Comparison of ENCODE assay signal across 9 mouse cellular contexts in genomic region chr4:124102684-124103083, GRCm38 (mm10).
DNase-seq lines count a peak whose midpoint lies in the region; ATAC-seq and TF ChIP-seq lines count a peak whose summit lies in the region.
"Had no signal": no experiment of that assay in that cellular context is flagged by ENCODE, and none has a peak within 500 bp of the region (broad histone marks: within the 10 kb centered on the region; RNA-seq: fewer than 3 reads in every experiment).

No protein-coding gene starts in this region.

- H3K27ac ChIP-seq in hindbrain, embryonic 11.5 days (ENCODE audit: low read depth, low read length), result no peak overlapping the region
- H3K27ac ChIP-seq in hindbrain, embryonic 12.5 days, result no peak overlapping the region
- H3K27ac ChIP-seq in MEL (ENCODE audit: control insufficient read depth, low read depth, low read length), result no peak overlapping the region
- no peak overlapping the region for H3K27ac ChIP-seq in hindbrain, embryonic 16.5 days (ENCODE audit: low read depth, low read length)
- H3K27ac ChIP-seq: hindbrain, embryonic 15.5 days had no signal

- 32% methylated on average over 2 of the region's 2 CpGs for WGBS in hindbrain, embryonic 11.5 days
- 40% methylated on average over 2 of the region's 2 CpGs for WGBS in hindbrain, embryonic 12.5 days
- WGBS in hindbrain, embryonic 16.5 days, result 50% methylated on average over 2 of the region's 2 CpGs

- ATAC-seq in hindbrain, embryonic 11.5 days (ENCODE audit: low FRiP score), result no peak
- ATAC-seq in hindbrain, embryonic 12.5 days (ENCODE audit: low FRiP score), result no peak
- no peak for ATAC-seq in hindbrain, embryonic 16.5 days

- peak in 2 of 3 experiments; percentile 8 to 33; a peak in 2 of 6 replicates for TF ChIP-seq CTCF in MEL (IDR thresholded peaks at IDR 0.05 in 2 of 3, conservative IDR thresholded peaks at IDR 0.05 in 1 of 3; ENCODE audit: control insufficient read depth in 1 of 3, insufficient read depth in 1 of 3, low read depth in 2 of 3, low read length in 3 of 3, poor library complexity in 1 of 3, severe bottlenecking in 1 of 3)

- no peaks in the 10 kb centered on the region for H3K79me2 ChIP-seq in MEL (ENCODE audit: control insufficient read depth, insufficient read depth, low read length, poor library complexity)

- H3K36me3 ChIP-seq in hindbrain, embryonic 11.5 days (ENCODE audit: control insufficient read depth, insufficient read depth, low read length), result no peaks in the 10 kb centered on the region
- H3K36me3 ChIP-seq in hindbrain, embryonic 12.5 days, result no peaks in the 10 kb centered on the region
- H3K36me3 ChIP-seq in MEL (ENCODE audit: control insufficient read depth in 1 of 2, insufficient read depth in 2 of 2, low read length in 2 of 2), result no peaks in the 10 kb centered on the region
- H3K36me3 ChIP-seq in hindbrain, embryonic 16.5 days (ENCODE audit: control insufficient read depth, insufficient read depth, low read length), result no peaks in the 10 kb centered on the region
- H3K36me3 ChIP-seq: hindbrain, embryonic 15.5 days had no signal

- no peak overlapping the region for H3K4me3 ChIP-seq in hindbrain, embryonic 11.5 days (ENCODE audit: low read depth, low read length)
- H3K4me3 ChIP-seq in hindbrain, embryonic 12.5 days, result no peak overlapping the region
- H3K4me3 ChIP-seq in MEL (ENCODE audit: control insufficient read depth in 1 of 2, insufficient read depth in 1 of 2, low read depth in 2 of 2, low read length in 2 of 2), result no peak overlapping the region
- no peak overlapping the region for H3K4me3 ChIP-seq in hindbrain, embryonic 16.5 days (ENCODE audit: low read length)
- H3K4me3 ChIP-seq: hindbrain, embryonic 15.5 days had no signal

- TF ChIP-seq POLR2A in MEL (IDR thresholded peaks at IDR 0.05; ENCODE audit: control insufficient read depth in 1 of 2, insufficient read depth in 1 of 2, low read depth in 1 of 2, low read length in 2 of 2, poor library complexity in 1 of 2), result no peak

- H3K9me3 ChIP-seq in hindbrain, embryonic 11.5 days (ENCODE audit: control insufficient read depth, low read length), result no peaks in the 10 kb centered on the region
- H3K9me3 ChIP-seq in hindbrain, embryonic 12.5 days (replicated peaks), result no peaks in the 10 kb centered on the region
- H3K9me3 ChIP-seq in MEL (replicated peaks; ENCODE audit: insufficient read depth, low read length), result no peaks in the 10 kb centered on the region
- H3K9me3 ChIP-seq in hindbrain, embryonic 16.5 days (ENCODE audit: control insufficient read depth, low read length), result no peaks in the 10 kb centered on the region; the same call in 1 of the 2 replicates
- H3K9me3 ChIP-seq: hindbrain, embryonic 15.5 days had no signal

- no peak overlapping the region for H3K4me2 ChIP-seq in hindbrain, embryonic 11.5 days (replicated peaks; ENCODE audit: low read depth, low read length)
- no peak overlapping the region for H3K4me2 ChIP-seq in hindbrain, embryonic 12.5 days (replicated peaks)
- no peak overlapping the region for H3K4me2 ChIP-seq in hindbrain, embryonic 16.5 days (ENCODE audit: low read length)
- H3K4me2 ChIP-seq: hindbrain, embryonic 15.5 days had no signal

- TF ChIP-seq EP300 in MEL (IDR thresholded peaks at IDR 0.05; ENCODE audit: low read depth in 1 of 2, low read length in 2 of 2), result no peak

- H3K9ac ChIP-seq in hindbrain, embryonic 11.5 days (ENCODE audit: low read depth, low read length), result no peak overlapping the region
- no peak overlapping the region for H3K9ac ChIP-seq in hindbrain, embryonic 12.5 days
- no peak overlapping the region for H3K9ac ChIP-seq in MEL (ENCODE audit: control insufficient read depth, low read depth, low read length, poor library complexity, severe bottlenecking)
- H3K9ac ChIP-seq in hindbrain, embryonic 16.5 days (ENCODE audit: low read depth, low read length), result no peak overlapping the region
- H3K9ac ChIP-seq: hindbrain, embryonic 15.5 days had no signal

- DNase-seq in hindbrain, embryonic 11.5 days (ENCODE audit: low spot score), result peak; percentile 68
- DNase-seq in 3T3-L1 (ENCODE audit: low read depth, low spot score) (peak; percentile 3), MEL (ENCODE audit: low read depth, low spot score) (no peak)
- peak; percentile 39 for DNase-seq in induced T-regulatory cell, adult 2 months (ENCODE audit: low read depth)
- peak; percentile 10 to 14 for DNase-seq in thymus, postnatal 36 days
- DNase-seq in layer of hippocampus, adult 11-12 months (ENCODE audit: low spot score), result no peak

- no peaks in the 10 kb centered on the region for H3K4me1 ChIP-seq in hindbrain, embryonic 11.5 days (replicated peaks; ENCODE audit: control insufficient read depth, insufficient read depth, low read length)
- no peaks in the 10 kb centered on the region; the same call in 1 of the 2 replicates for H3K4me1 ChIP-seq in hindbrain, embryonic 12.5 days
- no peaks in the 10 kb centered on the region for H3K4me1 ChIP-seq in MEL (ENCODE audit: control insufficient read depth in 1 of 2, insufficient read depth in 2 of 2, low read length in 2 of 2)
- H3K4me1 ChIP-seq in hindbrain, embryonic 16.5 days (ENCODE audit: control insufficient read depth, insufficient read depth, low read depth, low read length), result no peaks in the 10 kb centered on the region
- H3K4me1 ChIP-seq: hindbrain, embryonic 15.5 days had no signal

- H3K27me3 ChIP-seq in hindbrain, embryonic 11.5 days (ENCODE audit: control insufficient read depth, insufficient read depth, low read length), result no peaks in the 10 kb centered on the region
- H3K27me3 ChIP-seq in hindbrain, embryonic 12.5 days, result no peaks in the 10 kb centered on the region
- H3K27me3 ChIP-seq in MEL (ENCODE audit: control insufficient read depth in 1 of 2, insufficient read depth in 2 of 2, low read length in 2 of 2), result no peaks in the 10 kb centered on the region
- no peaks in the 10 kb centered on the region for H3K27me3 ChIP-seq in hindbrain, embryonic 16.5 days (replicated peaks; ENCODE audit: control insufficient read depth, insufficient read depth, low read length)
- H3K27me3 ChIP-seq: hindbrain, embryonic 15.5 days had no signal

- TF ChIP-seq RAD21 in MEL (IDR thresholded peaks at IDR 0.05; ENCODE audit: low read depth, low read length), result no peak

TF ChIP-seq in MEL, 35 proteins besides CTCF, POLR2A, EP300 and RAD21:
- TF ChIP-seq ZMIZ1 (IDR thresholded peaks at IDR 0.05; ENCODE audit: low read depth, low read length) (no peak), GATA1 (IDR thresholded peaks at IDR 0.05; ENCODE audit: low read depth, low read length) (no peak), GABPA (IDR thresholded peaks at IDR 0.05; ENCODE audit: low read depth, low read length) (no peak), USF1 (IDR thresholded peaks at IDR 0.05; ENCODE audit: low read depth, low read length) (no peak), NELFE (IDR thresholded peaks at IDR 0.05; ENCODE audit: low read depth, low read length) (no peak), TAL1 (IDR thresholded peaks at IDR 0.05; ENCODE audit: low read length) (no peak), BHLHE40 (IDR thresholded peaks at IDR 0.05; ENCODE audit: borderline replicate concordance, low read depth, low read length) (no peak), POLR2AphosphoS2 (IDR thresholded peaks at IDR 0.05; ENCODE audit: low read length) (no peak), ZNF384 (IDR thresholded peaks at IDR 0.05; ENCODE audit: low read depth, low read length) (no peak), POLR2AphosphoS5 (IDR thresholded peaks at IDR 0.05; ENCODE audit: borderline replicate concordance, low read depth, low read length) (no peak), MEF2A (IDR thresholded peaks at IDR 0.05; ENCODE audit: extremely low read depth, insufficient replicate concordance, low read depth, low read length, poor library complexity, severe bottlenecking) (no peak), CHD2 (IDR thresholded peaks at IDR 0.05; ENCODE audit: low read length) (no peak), ZKSCAN1 (IDR thresholded peaks at IDR 0.05; ENCODE audit: low read depth, low read length) (no peak), MYB (IDR thresholded peaks at IDR 0.05; ENCODE audit: low read depth, low read length) (no peak), ZC3H11A (IDR thresholded peaks at IDR 0.05; ENCODE audit: low read depth, low read length) (no peak), RCOR1 (IDR thresholded peaks at IDR 0.05; ENCODE audit: low read depth, low read length) (no peak), TBP (IDR thresholded peaks at IDR 0.05; ENCODE audit: low read depth, low read length) (no peak), TCF12 (IDR thresholded peaks at IDR 0.05; ENCODE audit: low read depth, low read length) (no peak)

Comparison
In these comparisons a context has a peak if more than half of its experiments do, and no peak if none do; other contexts are left out.
1. DNase-seq: peak in hindbrain, embryonic 11.5 days (single experiment), 3T3-L1 (single experiment), induced T-regulatory cell, adult 2 months (single experiment) and thymus, postnatal 36 days (2 of 2); none in MEL (single experiment) and layer of hippocampus, adult 11-12 months (single experiment).